Mouse (Mus musculus): Measurements from ENCODE around the gene Slco3a1. TPM values are rescaled to one million over a fixed set of nuclear protein-coding genes. Genes with fewer than 3 reads are reported as not detected.

Slco3a1 gene
- polyA plus RNA-seq, 1 experiment from 2014 or later = 42.8 TPM

- H3K9me3 ChIP-seq (ENCODE audit: low read length) = no peaks in the 10 kb centered on the region
- DNase-seq (ENCODE audit: low spot score) (no peak), ATAC-seq (no peak)
- no peak overlapping the region for H3K27ac ChIP-seq (ENCODE audit: low read length)
- H3K27me3 ChIP-seq (replicated peaks; ENCODE audit: insufficient read depth, low read length) = no peaks in the 10 kb centered on the region
- H3K36me3 ChIP-seq (ENCODE audit: insufficient read depth, low read length) = no peaks in the 10 kb centered on the region
- no peak overlapping the region for H3K4me2 ChIP-seq (replicated peaks; ENCODE audit: low read depth, low read length)
- no peaks in the 10 kb centered on the region for H3K4me1 ChIP-seq (ENCODE audit: insufficient read depth, low read depth, low read length)
- H3K9ac ChIP-seq (replicated peaks; ENCODE audit: low read depth) = no peak overlapping the region
- TF ChIP-seq EP300 (IDR thresholded peaks at IDR 0.05) = no peak
- no peak for TF ChIP-seq CTCF (IDR thresholded peaks at IDR 0.05)
- no peak overlapping the region for H3K4me3 ChIP-seq (ENCODE audit: low read depth, low read length)
- WGBS = 77% methylated on average over 3 of the region's 3 CpGs
Measured at GRCm38 (mm10) chr7:74383040-74383666, 171.4 kb downstream of the Slco3a1 start.

- no peak for TF ChIP-seq CTCF (IDR thresholded peaks at IDR 0.05)
- TF ChIP-seq EP300 (IDR thresholded peaks at IDR 0.05) = no peak
- WGBS = 71% methylated on average over 3 of the region's 3 CpGs
- H3K9me3 ChIP-seq (ENCODE audit: low read length) = no peaks in the 10 kb centered on the region
- no peak overlapping the region for H3K9ac ChIP-seq (replicated peaks; ENCODE audit: low read depth)
- H3K27ac ChIP-seq (ENCODE audit: low read length) = no peak overlapping the region
- H3K27me3 ChIP-seq (replicated peaks; ENCODE audit: insufficient read depth, low read length) = no peaks in the 10 kb centered on the region
- DNase-seq (ENCODE audit: low spot score) (no peak), ATAC-seq (no peak)
- H3K4me1 ChIP-seq (ENCODE audit: insufficient read depth, low read depth, low read length) = no peaks in the 10 kb centered on the region
- H3K36me3 ChIP-seq (ENCODE audit: insufficient read depth, low read length) = no peaks in the 10 kb centered on the region
- no peak overlapping the region for H3K4me3 ChIP-seq (ENCODE audit: low read depth, low read length)
- H3K4me2 ChIP-seq (replicated peaks; ENCODE audit: low read depth, low read length) = no peak overlapping the region
Measured at GRCm38 (mm10) chr7:74382286-74382685, 172.3 kb downstream of the Slco3a1 start.

GRCm38 (mm10) chr7:74381881-74382281 is 172.7 kb downstream of the Slco3a1 start:
- Histone ChIP-seq H3K4me2 (replicated peaks; ENCODE audit: low read depth, low read length) (no peak overlapping the region), H3K4me1 (ENCODE audit: insufficient read depth, low read depth, low read length) (no peaks in the 10 kb centered on the region), H3K9ac (replicated peaks; ENCODE audit: low read depth) (no peak overlapping the region), H3K27ac (ENCODE audit: low read length) (no peak overlapping the region), H3K36me3 (ENCODE audit: insufficient read depth, low read length) (no peaks in the 10 kb centered on the region), H3K4me3 (ENCODE audit: low read depth, low read length) (no peak overlapping the region), H3K27me3 (replicated peaks; ENCODE audit: insufficient read depth, low read length) (no peaks in the 10 kb centered on the region), H3K9me3 (ENCODE audit: low read length) (no peaks in the 10 kb centered on the region)
- TF ChIP-seq CTCF (IDR thresholded peaks at IDR 0.05) = no peak
- TF ChIP-seq EP300 (IDR thresholded peaks at IDR 0.05) = no peak
- WGBS = 53% methylated on average over 2 of the region's 2 CpGs
- no peak for DNase-seq (ENCODE audit: low spot score)
- ATAC-seq = no peak

- peak; percentile 25; the same call in 1 of the 2 replicates for ATAC-seq
- no peak overlapping the region for H3K27ac ChIP-seq (ENCODE audit: low read length)
- no peaks in the 10 kb centered on the region for H3K27me3 ChIP-seq (replicated peaks; ENCODE audit: insufficient read depth, low read length)
- no peak overlapping the region for H3K4me3 ChIP-seq (ENCODE audit: low read depth, low read length)
- DNase-seq (ENCODE audit: low spot score) = peak; percentile 21
- H3K4me1 ChIP-seq (ENCODE audit: insufficient read depth, low read depth, low read length) = no peaks in the 10 kb centered on the region
- H3K9me3 ChIP-seq (ENCODE audit: low read length) = no peaks in the 10 kb centered on the region
- 60% methylated on average over 2 of the region's 2 CpGs for WGBS
- H3K4me2 ChIP-seq (replicated peaks; ENCODE audit: low read depth, low read length) = no peak overlapping the region
- no peak overlapping the region for H3K9ac ChIP-seq (replicated peaks; ENCODE audit: low read depth)
- no peaks in the 10 kb centered on the region for H3K36me3 ChIP-seq (ENCODE audit: insufficient read depth, low read length)
- TF ChIP-seq EP300 (IDR thresholded peaks at IDR 0.05) = no peak
- TF ChIP-seq CTCF (IDR thresholded peaks at IDR 0.05) = no peak
Measured at GRCm38 (mm10) chr7:74381051-74381450, 173.5 kb downstream of the Slco3a1 start.

GRCm38 (mm10) chr7:74377909-74378308 is 176.7 kb downstream of the Slco3a1 start:
- Histone ChIP-seq H3K27me3 (replicated peaks; ENCODE audit: insufficient read depth, low read length) (no peaks in the 10 kb centered on the region), H3K9ac (replicated peaks; ENCODE audit: low read depth) (no peak overlapping the region), H3K9me3 (ENCODE audit: low read length) (no peaks in the 10 kb centered on the region), H3K4me3 (ENCODE audit: low read depth, low read length) (no peak overlapping the region), H3K4me2 (replicated peaks; ENCODE audit: low read depth, low read length) (no peak overlapping the region), H3K4me1 (ENCODE audit: insufficient read depth, low read depth, low read length) (no peaks in the 10 kb centered on the region), H3K27ac (ENCODE audit: low read length) (no peak overlapping the region), H3K36me3 (ENCODE audit: insufficient read depth, low read length) (no peaks in the 10 kb centered on the region)
- DNase-seq (ENCODE audit: low spot score) (no peak), ATAC-seq (no peak)
- TF ChIP-seq EP300 (IDR thresholded peaks at IDR 0.05) (no peak), CTCF (IDR thresholded peaks at IDR 0.05) (no peak)
- 86% methylated on average over 10 of the region's 10 CpGs for WGBS

GRCm38 (mm10) chr7:74376397-74377044 is 178.1 kb downstream of the Slco3a1 start:
- Histone ChIP-seq H3K27ac (ENCODE audit: low read length) (no peak overlapping the region), H3K9ac (replicated peaks; ENCODE audit: low read depth) (no peak overlapping the region), H3K4me3 (ENCODE audit: low read depth, low read length) (no peak overlapping the region), H3K27me3 (replicated peaks; ENCODE audit: insufficient read depth, low read length) (no peaks in the 10 kb centered on the region), H3K36me3 (ENCODE audit: insufficient read depth, low read length) (no peaks in the 10 kb centered on the region), H3K9me3 (ENCODE audit: low read length) (no peaks in the 10 kb centered on the region), H3K4me2 (replicated peaks; ENCODE audit: low read depth, low read length) (no peak overlapping the region), H3K4me1 (ENCODE audit: insufficient read depth, low read depth, low read length) (no peaks in the 10 kb centered on the region)
- WGBS = 51% methylated on average over 12 of the region's 12 CpGs
- peak; percentile 30 for DNase-seq (ENCODE audit: low spot score)
- no peak for ATAC-seq
- TF ChIP-seq EP300 (IDR thresholded peaks at IDR 0.05) (no peak), CTCF (IDR thresholded peaks at IDR 0.05) (no peak)

Data from lung, postnatal 0 days (tissue).